In the genomic region with DNA sequence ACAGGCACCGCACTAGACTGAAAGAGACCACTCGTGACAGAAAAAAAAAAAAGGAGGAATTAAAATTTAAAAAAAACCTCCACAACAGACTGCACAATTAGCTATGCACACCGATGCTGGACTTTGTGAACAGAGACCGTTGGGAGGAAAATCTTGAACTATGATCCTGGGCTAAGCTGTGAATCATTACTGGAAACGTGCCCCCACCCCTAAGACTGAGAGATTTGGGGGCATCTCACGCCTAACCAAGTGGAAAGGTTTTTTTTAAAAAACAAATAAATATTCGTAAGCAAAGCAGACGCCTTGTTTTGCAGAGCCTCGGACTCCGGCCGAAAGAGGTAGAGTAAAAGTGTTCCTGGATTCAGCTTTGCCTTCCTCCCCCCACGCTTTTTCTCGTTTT, we compare ENCODE assay signal across 9 mouse cellular contexts. TPM values are rescaled to one million over a fixed set of nuclear protein-coding genes. Genes with fewer than 3 reads are reported as not detected.
DNase-seq lines count a peak whose midpoint lies in the region; ATAC-seq and TF ChIP-seq lines count a peak whose summit lies in the region.
"Had no signal": no experiment of that assay in that cellular context is flagged by ENCODE, and none has a peak within 500 bp of the region (broad histone marks: within the 10 kb centered on the region; RNA-seq: fewer than 3 reads in every experiment).

No protein-coding gene starts in this region.

- H3K9me3 ChIP-seq in embryonic facial prominence, embryonic 14.5 days (ENCODE audit: control insufficient read depth, low read length), result no peaks in the 10 kb centered on the region
- no peaks in the 10 kb centered on the region for H3K9me3 ChIP-seq in intestine, postnatal 0 days (ENCODE audit: control insufficient read depth)

- no peak overlapping the region for H3ac ChIP-seq in myocyte (ENCODE audit: control insufficient read depth, insufficient read length)

- WGBS in embryonic facial prominence, embryonic 14.5 days, result under 1% methylated on average over 13 of the region's 13 CpGs
- 2% methylated on average over 13 of the region's 13 CpGs for WGBS in intestine, postnatal 0 days

- peak overlapping the region; percentile 44; the same call in 1 of the 2 replicates for H3K9ac ChIP-seq in embryonic facial prominence, embryonic 14.5 days (ENCODE audit: low read depth, low read length)
- peak overlapping the region; percentile 31; the same call in 1 of the 2 replicates for H3K9ac ChIP-seq in intestine, postnatal 0 days (ENCODE audit: low read depth, low read length)

- DNase-seq in left cerebral cortex, adult 2 months (ENCODE audit: extremely low spot score in 1 of 2, low spot score in 2 of 2), result no peak
- no peak for DNase-seq in left cerebral cortex, adult 9 months (ENCODE audit: low spot score in 2 of 2)
- no peak for DNase-seq in embryonic facial prominence, embryonic 14.5 days (ENCODE audit: low spot score)
- DNase-seq in T-cell, adult 2 months (ENCODE audit: low spot score), result no peak
- DNase-seq in MN1 (ENCODE audit: low spot score), result no peak
- no peak for DNase-seq in gastrocnemius, postnatal 4 days (ENCODE audit: low spot score in 2 of 2)

- H3K4me1 ChIP-seq in embryonic facial prominence, embryonic 14.5 days (ENCODE audit: control insufficient read depth, insufficient read depth, low read length), result peaks cover 16% of the 10 kb centered on the region
- H3K4me1 ChIP-seq in intestine, postnatal 0 days (replicated peaks; ENCODE audit: control insufficient read depth, insufficient read depth, low read length), result 0 out of 2 replicates have a peak, but pooled peaks cover 5% of the 10 kb centered on the region

- peaks cover 28% of the 10 kb centered on the region for H3K27me3 ChIP-seq in embryonic facial prominence, embryonic 14.5 days (replicated peaks; ENCODE audit: control insufficient read depth, insufficient read depth, low read length)
- peaks cover 50% of the 10 kb centered on the region for H3K27me3 ChIP-seq in intestine, postnatal 0 days (replicated peaks; ENCODE audit: control insufficient read depth, insufficient read depth, low read length)
- peaks cover 7% of the 10 kb centered on the region for H3K27me3 ChIP-seq in myocyte (ENCODE audit: control insufficient read depth, insufficient read depth, insufficient read length)

- no peak for ATAC-seq in embryonic facial prominence, embryonic 14.5 days (ENCODE audit: low read depth)
- no peak for ATAC-seq in intestine, postnatal 0 days

- TF ChIP-seq CTCF in left cerebral cortex, adult 2 months (IDR thresholded peaks at IDR 0.05), result no peak
- no peak for TF ChIP-seq CTCF in intestine, postnatal 0 days (IDR thresholded peaks at IDR 0.05; ENCODE audit: low read depth)

- no peak for TF ChIP-seq POLR2A in myocyte (IDR thresholded peaks at IDR 0.05; ENCODE audit: insufficient read length, low read depth)

- intact Hi-C loops in left cerebral cortex, adult 2 months (cut with DNase I), result loop anchor here (5.0 to 10.0 kb wide), 2 partner anchors 1724 to 1861 kb away; no protein-coding TSS in a partner anchor

- H3K36me3 ChIP-seq in embryonic facial prominence, embryonic 14.5 days (ENCODE audit: control insufficient read depth, insufficient read depth, low read length), result no peaks in the 10 kb centered on the region
- H3K36me3 ChIP-seq in intestine, postnatal 0 days (ENCODE audit: control insufficient read depth, insufficient read depth), result no peaks in the 10 kb centered on the region
- H3K36me3 ChIP-seq in myocyte (ENCODE audit: control insufficient read depth, insufficient read depth), result no peaks in the 10 kb centered on the region

- peak overlapping the region; percentile 68 for H3K4me3 ChIP-seq in left cerebral cortex, adult 2 months
- H3K4me3 ChIP-seq in embryonic facial prominence, embryonic 14.5 days (ENCODE audit: low read depth, low read length), result peak overlapping the region; percentile 57
- peak overlapping the region; percentile 35 for H3K4me3 ChIP-seq in intestine, postnatal 0 days (ENCODE audit: low read depth, low read length)
- peak overlapping the region; percentile 24 for H3K4me3 ChIP-seq in myocyte

- peak overlapping the region; percentile 88 for H3K27ac ChIP-seq in left cerebral cortex, adult 2 months
- H3K27ac ChIP-seq in embryonic facial prominence, embryonic 14.5 days (replicated peaks; ENCODE audit: low read depth, low read length), result 0 out of 2 replicates have a peak overlapping the region, but pooled peaks have one; percentile 53
- no peak overlapping the region for H3K27ac ChIP-seq in intestine, postnatal 0 days (ENCODE audit: low read depth, low read length)

- no peaks in the 10 kb centered on the region for H3K79me2 ChIP-seq in myocyte (ENCODE audit: control insufficient read depth, insufficient read depth)

- H3K4me2 ChIP-seq in embryonic facial prominence, embryonic 14.5 days (ENCODE audit: low read depth, low read length), result peak overlapping the region; percentile 84
- peak overlapping the region; percentile 67 for H3K4me2 ChIP-seq in intestine, postnatal 0 days (replicated peaks; ENCODE audit: low read depth)
- peak overlapping the region; percentile 92 for H3K4me2 ChIP-seq in myocyte (ENCODE audit: low read depth)

TF ChIP-seq in myocyte, 11 proteins besides CTCF, POLR2A, EP300 and RAD21:
- TF ChIP-seq MAX (IDR thresholded peaks at IDR 0.05; ENCODE audit: low read depth) (no peak), MYOD1 (IDR thresholded peaks at IDR 0.05; ENCODE audit: control insufficient read depth in 1 of 3, insufficient read length in 2 of 3, low read depth in 2 of 3) (no peak), E2F4 (IDR thresholded peaks at IDR 0.05; ENCODE audit: insufficient read depth) (no peak), POLR2AphosphoS2 (IDR thresholded peaks at IDR 0.05; ENCODE audit: insufficient read length, low read depth) (no peak), SRF (IDR thresholded peaks at IDR 0.05; ENCODE audit: control insufficient read depth, insufficient read length, low read depth) (no peak), REST (IDR thresholded peaks at IDR 0.05; ENCODE audit: insufficient read depth, insufficient read length) (no peak), TCF12 (IDR thresholded peaks at IDR 0.05; ENCODE audit: insufficient read depth, poor library complexity, severe bottlenecking) (no peak), CEBPB (IDR thresholded peaks at IDR 0.05; ENCODE audit: insufficient read depth, poor library complexity, severe bottlenecking) (no peak), MYOG (IDR thresholded peaks at IDR 0.05; ENCODE audit: control insufficient read depth in 1 of 3, insufficient read depth in 1 of 3, insufficient read length in 2 of 3, low read depth in 2 of 3) (no peak), USF1 (IDR thresholded peaks at IDR 0.05; ENCODE audit: low read depth) (no peak)

RNA-seq across cellular contexts. Expression of a gene that starts 0.4 kb away (rescaled TPM):
- 10 to 100 TPM; 31.9 to 36.2 TPM for total RNA-seq in left cerebral cortex, adult 2 months (2021)
- polyA plus RNA-seq in embryonic facial prominence, embryonic 14.5 days (2014; fragmentation: Nextera tagmentation; extraction: Ambion mirVana), result 7.0 and 8.7 TPM in 2 replicates
- 2.8 and 3.3 TPM in 2 replicates for polyA plus RNA-seq in intestine, postnatal 0 days (2015; fragmentation: Nextera tagmentation; extraction: Ambion mirVana)
- polyA plus RNA-seq in myocyte (2012; fragmentation: generic; extraction: Trizol), result 0.08 TPM
- total RNA-seq in gastrocnemius, postnatal 4 days (2021), result 1 to 10 TPM; 7.6 to 8.1 TPM
- total RNA-seq: neutrophil, adult 5-6 weeks had no signal
